Mouse (Mus musculus) large intestine, adult 2 months (tissue): ENCODE data around the gene Slc25a22. TPM values are rescaled to one million over a fixed set of nuclear protein-coding genes. Genes with fewer than 3 reads are reported as not detected.
"Not testable (repeated sequence)": the region's sequence is repeated elsewhere in the genome, so short reads cannot be mapped to it uniquely, and the experiment has no call there.

Source experiments
- DNase-seq: peaks from one replicate; pipeline ENCODE4 v3.0.0-alpha.2; 2012; ENCODE audit warnings: low read depth, low spot score
- whole genome bisulfite sequencing: fragments of 180-500 bp; shearing (Covaris S2); methylation state at CpG from one replicate; pipeline ENCODE4 v1.1.7; 2018; 5-methylcytosine and 5-hydroxymethylcytosine counted together
- polyA plus RNA-seq: library from polyadenylated mRNA; depleted of rRNA; stranded (reverse); fragments of >200 nt; gene quantifications from 2 replicates; pipeline ENCODE4 v1.2.3, GENCODE M21; 2012

The Slc25a22 gene
- polyA plus RNA-seq, 1 experiment: 214 TPM

GRCm38 (mm10) chr7:141460391-141461113 is 22.9 kb upstream of the Slc25a22 start, which contains the start of gene Cracr2b:
Gene Cracr2b (plus strand): TSS chr7:141461094.
- DNase-seq: no peak
- WGBS: 24% methylated on average over 15 of the region's 15 CpGs

- DNase-seq: no peak
- WGBS: 28% methylated on average over 5 of the region's 5 CpGs
Measured at GRCm38 (mm10) chr7:141460001-141460390, 22.3 kb upstream of the Slc25a22 start.

- no peak for DNase-seq
- WGBS: 91% methylated on average over 17 of the region's 17 CpGs
Measured at GRCm38 (mm10) chr7:141459301-141459711, 21.6 kb upstream of the Slc25a22 start.

GRCm38 (mm10) chr7:141458661-141459060 is 21.0 kb upstream of the Slc25a22 start:
- DNase-seq: no peak
- WGBS: 91% methylated on average over 11 of the region's 11 CpGs

- no peak for DNase-seq
- WGBS: 52% methylated on average over 15 of the region's 15 CpGs
Measured at GRCm38 (mm10) chr7:141457986-141458660, 20.4 kb upstream of the Slc25a22 start.

- DNase-seq: no peak
- WGBS: 85% methylated on average over 14 of the region's 14 CpGs
Measured at GRCm38 (mm10) chr7:141457236-141457635, 19.5 kb upstream of the Slc25a22 start.

- no peak for DNase-seq
- 47% methylated on average over 6 of the region's 6 CpGs for WGBS
Measured at GRCm38 (mm10) chr7:141456739-141457138, 19.0 kb upstream of the Slc25a22 start.

- no peak for DNase-seq
- under 1% methylated on average over 23 of the region's 23 CpGs for WGBS
Measured at GRCm38 (mm10) chr7:141455610-141456314, 18.1 kb upstream of the Slc25a22 start.

GRCm38 (mm10) chr7:141454967-141455551 is 17.4 kb upstream of the Slc25a22 start, which contains the start of gene Pnpla2:
Gene Pnpla2 (plus strand): TSS chr7:141455198.
- DNase-seq: no peak
- under 1% methylated on average over 43 of the region's 45 CpGs for WGBS

GRCm38 (mm10) chr7:141453636-141454035 is 15.9 kb upstream of the Slc25a22 start:
- WGBS: 37% methylated on average over 2 of the region's 2 CpGs
- DNase-seq: no peak

- no peak for DNase-seq
Measured at GRCm38 (mm10) chr7:141451928-141452327, 14.2 kb upstream of the Slc25a22 start.

- DNase-seq: no peak
- WGBS: under 1% methylated on average over 63 of the region's 63 CpGs
Measured at GRCm38 (mm10) chr7:141447110-141447991, 9.7 kb upstream of the Slc25a22 start, which contains the start of gene Rplp2. Gene Rplp2 (plus strand): TSS chr7:141447370.

GRCm38 (mm10) chr7:141446374-141446773 is 8.7 kb upstream of the Slc25a22 start:
- 53% methylated on average over 3 of the region's 3 CpGs for whole genome bisulfite sequencing
- not testable (repeated sequence) for DNase-seq

GRCm38 (mm10) chr7:141443828-141444237 is 6.1 kb upstream of the Slc25a22 start, which contains the start of gene Pidd1:
Gene Pidd1 (minus strand): TSS chr7:141444025.
- no peak for DNase-seq
- WGBS: under 1% methylated on average over 25 of the region's 25 CpGs

- DNase-seq: no peak
- 7% methylated on average over 12 of the region's 12 CpGs for WGBS
Measured at GRCm38 (mm10) chr7:141443081-141443821, 5.6 kb upstream of the Slc25a22 start.

- no peak for DNase-seq
- 90% methylated on average over 13 of the region's 13 CpGs for WGBS
Measured at GRCm38 (mm10) chr7:141442199-141442598, 4.5 kb upstream of the Slc25a22 start.

- 95% methylated on average over 9 of the region's 9 CpGs for WGBS
- DNase-seq: no peak
Measured at GRCm38 (mm10) chr7:141441460-141441859, 3.8 kb upstream of the Slc25a22 start.

- no peak for DNase-seq
- 22% methylated on average over 6 of the region's 6 CpGs for WGBS
Measured at GRCm38 (mm10) chr7:141440613-141441012, 2.9 kb upstream of the Slc25a22 start.
